Mouse (Mus musculus) forebrain, embryonic 13.5 days (tissue): ENCODE results near the gene Gfra4. TPM values are rescaled to one million over a fixed set of nuclear protein-coding genes. Genes with fewer than 3 reads are reported as not detected.
"Not testable (repeated sequence)": the region's sequence is repeated elsewhere in the genome, so short reads cannot be mapped to it uniquely, and the experiment has no call there.

Source experiments
- ATAC-seq: fragments of 200-750 bp; cut with Nextera tagmentation; 2 replicates; pipeline ENCODE4 v1.8.0; 2017
- H3K27ac ChIP-seq: fragments of 300-500 bp; sonication (generic); 2 replicates; pipeline ENCODE4 v1.5.1; 2015; ENCODE audit warnings: inconsistent platforms, mild to moderate bottlenecking, moderate library complexity
- H3K27me3 ChIP-seq: fragments of 300-500 bp; sonication (generic); 2 replicates; pipeline ENCODE4 v1.6.1; 2015; ENCODE audit warnings: mild to moderate bottlenecking, inconsistent platforms
- H3K36me3 ChIP-seq: fragments of 300-500 bp; sonication (generic); 2 replicates; pipeline ENCODE4 v1.6.1; 2015; ENCODE audit warnings: mild to moderate bottlenecking, inconsistent platforms; ENCODE audit not compliant: poor library complexity, severe bottlenecking
- H3K4me1 ChIP-seq: fragments of 300-500 bp; sonication (generic); 2 replicates; pipeline ENCODE4 v1.6.1; 2015; ENCODE audit warnings: inconsistent platforms
- H3K4me2 ChIP-seq: fragments of 300-500 bp; sonication (generic); 2 replicates; pipeline ENCODE4 v1.6.1; 2015; ENCODE audit warnings: inconsistent platforms, mild to moderate bottlenecking, moderate library complexity
- H3K4me3 ChIP-seq: fragments of 300-500 bp; sonication (generic); 2 replicates; pipeline ENCODE4 v1.5.1; 2015; ENCODE audit warnings: mild to moderate bottlenecking, inconsistent platforms
- H3K9ac ChIP-seq: fragments of 300-500 bp; sonication (generic); 2 replicates; pipeline ENCODE4 v1.6.1; 2015; ENCODE audit warnings: mild to moderate bottlenecking, inconsistent platforms
- H3K9me3 ChIP-seq: fragments of 300-500 bp; sonication (generic); replicated peaks from 2 replicates; pipeline ENCODE4 v1.6.1; 2016; ENCODE audit warnings: inconsistent platforms
- WGBS: fragments of 180-500 bp; shearing (Covaris S2); methylation state at CpG from one replicate; pipeline ENCODE4 v1.1.7; 2015; 5-methylcytosine and 5-hydroxymethylcytosine counted together
- polyA plus RNA-seq: library from polyadenylated mRNA; unstranded; fragments of >200 nt; fragmentation: Nextera tagmentation; extraction: Ambion mirVana; gene quantifications from 2 replicates; pipeline ENCODE4 v1.2.1, GENCODE M21; 2015

Gfra4 gene
- polyA plus RNA-seq, 1 experiment from 2014 or later: 10.8 TPM

GRCm38 (mm10) chr2:131044354-131044852, 1.5 kb upstream of the Gfra4 start:
- no peaks in the 10 kb centered on the region for H3K9me3 ChIP-seq
- no peak for ATAC-seq
- H3K4me1 ChIP-seq: peaks cover 18% of the 10 kb centered on the region
- peaks cover 38% of the 10 kb centered on the region for H3K27me3 ChIP-seq
- no peak overlapping the region for H3K4me3 ChIP-seq
- no peaks in the 10 kb centered on the region for H3K36me3 ChIP-seq
- no peak overlapping the region for H3K9ac ChIP-seq
- no peak overlapping the region; the same call in 1 of the 2 replicates for H3K4me2 ChIP-seq
- 15% methylated on average over 7 of the region's 7 CpGs for WGBS
- H3K27ac ChIP-seq: no peak overlapping the region

- peaks cover 18% of the 10 kb centered on the region for H3K4me1 ChIP-seq
- H3K27ac ChIP-seq: no peak overlapping the region; the same call in 1 of the 2 replicates
- H3K4me3 ChIP-seq: peak overlapping the region; percentile 55
- H3K9me3 ChIP-seq: no peaks in the 10 kb centered on the region
- H3K9ac ChIP-seq: peak overlapping the region; percentile 68
- peaks cover 44% of the 10 kb centered on the region for H3K27me3 ChIP-seq
- no peaks in the 10 kb centered on the region for H3K36me3 ChIP-seq
- peak; percentile 87 for ATAC-seq
- H3K4me2 ChIP-seq: peak overlapping the region; percentile 78
- 3% methylated on average over 106 of the region's 115 CpGs for WGBS
Observed at GRCm38 (mm10) chr2:131040854-131041825, 1.7 kb downstream of the Gfra4 start.

- H3K4me1 ChIP-seq: peaks cover 18% of the 10 kb centered on the region
- H3K9ac ChIP-seq: no peak overlapping the region
- H3K27me3 ChIP-seq: peaks cover 44% of the 10 kb centered on the region
- no peak overlapping the region for H3K4me2 ChIP-seq
- H3K4me3 ChIP-seq: no peak overlapping the region
- no peaks in the 10 kb centered on the region for H3K36me3 ChIP-seq
- 0 out of 2 replicates have a peak, but pooled peaks cover 2% of the 10 kb centered on the region for H3K9me3 ChIP-seq
- H3K27ac ChIP-seq: no peak overlapping the region
- 80% methylated on average over 5 of the region's 5 CpGs for WGBS
- ATAC-seq: no peak
Observed at GRCm38 (mm10) chr2:131038675-131039074, 4.2 kb downstream of the Gfra4 start.

- no peaks in the 10 kb centered on the region for H3K36me3 ChIP-seq
- no peak overlapping the region for H3K4me3 ChIP-seq
- peaks cover 7% of the 10 kb centered on the region; the same call in 1 of the 2 replicates for H3K9me3 ChIP-seq
- ATAC-seq: no peak
- H3K9ac ChIP-seq: no peak overlapping the region
- H3K4me1 ChIP-seq: peaks cover 18% of the 10 kb centered on the region
- H3K4me2 ChIP-seq: no peak overlapping the region
- H3K27me3 ChIP-seq: peaks cover 42% of the 10 kb centered on the region
- WGBS: 90% methylated on average over 6 of the region's 6 CpGs
- no peak overlapping the region for H3K27ac ChIP-seq
Observed at GRCm38 (mm10) chr2:131038197-131038596, 4.7 kb downstream of the Gfra4 start.

DNA sequence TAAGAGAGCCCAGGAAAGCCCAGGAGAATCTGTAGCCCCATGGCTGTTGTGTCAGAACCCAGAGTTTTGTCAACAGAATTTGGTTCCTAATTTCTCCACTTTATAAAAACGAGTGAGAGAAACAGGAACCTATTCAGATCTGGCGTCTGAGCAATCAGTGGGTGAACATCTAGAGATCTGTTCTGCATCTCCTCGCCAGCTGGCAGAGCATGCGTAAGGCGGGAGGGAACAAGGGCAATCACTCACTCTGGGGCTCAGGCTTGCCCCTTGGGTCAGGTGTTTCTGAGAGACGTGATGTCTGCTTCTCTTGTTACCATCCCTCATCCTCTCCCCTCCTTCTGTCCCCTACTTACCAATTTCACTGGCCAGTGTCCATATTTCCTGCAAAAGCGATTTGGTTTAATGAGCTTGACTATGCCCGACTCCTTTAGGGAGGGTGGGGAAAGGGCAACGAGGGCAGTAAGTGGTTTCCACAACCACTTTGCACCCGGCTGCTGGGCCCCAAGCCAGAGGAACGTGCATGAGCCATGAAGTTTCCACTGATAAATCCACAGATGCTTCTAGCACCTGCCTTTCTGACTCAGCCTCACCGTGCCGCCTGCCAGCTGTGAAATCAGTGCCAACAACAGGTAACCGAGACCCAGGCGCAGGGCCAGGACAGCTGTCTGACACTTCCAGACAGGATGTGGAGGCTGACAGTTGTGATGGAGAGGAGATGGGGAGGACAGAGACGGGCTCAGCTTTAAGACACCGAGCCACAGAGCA, 5.5 kb downstream of the Gfra4 start:
- WGBS: 63% methylated on average over 17 of the region's 17 CpGs
- ATAC-seq: no peak
- H3K4me2 ChIP-seq: no peak overlapping the region
- H3K4me1 ChIP-seq: peaks cover 18% of the 10 kb centered on the region
- H3K27ac ChIP-seq: no peak overlapping the region
- no peaks in the 10 kb centered on the region for H3K36me3 ChIP-seq
- H3K4me3 ChIP-seq: no peak overlapping the region
- H3K9ac ChIP-seq: no peak overlapping the region
- peaks cover 34% of the 10 kb centered on the region for H3K27me3 ChIP-seq
- H3K9me3 ChIP-seq: peaks cover 7% of the 10 kb centered on the region; the same call in 1 of the 2 replicates

GRCm38 (mm10) chr2:131036757-131037156, 6.1 kb downstream of the Gfra4 start:
- Histone ChIP-seq H3K36me3 (no peaks in the 10 kb centered on the region), H3K9me3 (peaks cover 7% of the 10 kb centered on the region; the same call in 1 of the 2 replicates), H3K27ac (no peak overlapping the region), H3K4me3 (no peak overlapping the region), H3K9ac (no peak overlapping the region), H3K4me1 (peaks cover 18% of the 10 kb centered on the region), H3K4me2 (no peak overlapping the region), H3K27me3 (peaks cover 28% of the 10 kb centered on the region)
- ATAC-seq: no peak

- H3K9ac ChIP-seq: no peak overlapping the region
- H3K27ac ChIP-seq: no peak overlapping the region
- WGBS: 89% methylated on average over 2 of the region's 2 CpGs
- H3K4me3 ChIP-seq: no peak overlapping the region
- H3K4me2 ChIP-seq: no peak overlapping the region
- no peak for ATAC-seq
- H3K36me3 ChIP-seq: no peaks in the 10 kb centered on the region
- H3K27me3 ChIP-seq: peaks cover 23% of the 10 kb centered on the region
- H3K9me3 ChIP-seq: peaks cover 7% of the 10 kb centered on the region; the same call in 1 of the 2 replicates
- peaks cover 15% of the 10 kb centered on the region for H3K4me1 ChIP-seq
Observed at GRCm38 (mm10) chr2:131036343-131036742, 6.5 kb downstream of the Gfra4 start.

GRCm38 (mm10) chr2:131031406-131031805, 11.5 kb downstream of the Gfra4 start:
- WGBS: 73% methylated on average over 1 of the region's 1 CpGs
- not testable (repeated sequence) for H3K4me2 ChIP-seq, ATAC-seq, H3K9ac ChIP-seq, H3K4me3 ChIP-seq, H3K4me1 ChIP-seq, H3K9me3 ChIP-seq, H3K27ac ChIP-seq, H3K27me3 ChIP-seq
- H3K36me3 ChIP-seq: peaks cover 16% of the 10 kb centered on the region

DNA sequence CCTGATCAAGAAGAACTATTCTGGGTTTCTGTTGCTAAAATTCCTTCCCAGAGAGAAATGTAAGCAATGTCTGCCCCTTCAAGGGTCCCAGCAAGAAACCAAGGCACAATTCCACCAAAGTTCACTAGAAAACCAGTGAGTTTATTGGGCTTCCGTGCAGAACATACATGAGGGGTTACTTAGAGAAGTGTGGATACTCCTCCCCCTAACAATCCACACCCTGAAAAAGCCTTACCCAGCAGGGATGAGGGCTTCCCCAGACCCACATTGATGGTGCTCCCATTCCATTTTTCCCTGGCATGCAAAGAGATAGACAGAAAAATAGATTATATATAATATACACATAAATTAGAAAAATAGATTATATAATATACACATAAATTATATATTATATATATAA, 11.9 kb downstream of the Gfra4 start:
- H3K36me3 ChIP-seq: peaks cover 20% of the 10 kb centered on the region
- no peaks in the 10 kb centered on the region for H3K4me1 ChIP-seq
- WGBS: 93% methylated on average over 1 of the region's 1 CpGs
- peaks cover 7% of the 10 kb centered on the region; the same call in 1 of the 2 replicates for H3K9me3 ChIP-seq
- ATAC-seq: no peak
- H3K27ac ChIP-seq: no peak overlapping the region
- H3K4me2 ChIP-seq: no peak overlapping the region
- H3K27me3 ChIP-seq: no peaks in the 10 kb centered on the region
- H3K9ac ChIP-seq: no peak overlapping the region
- H3K4me3 ChIP-seq: no peak overlapping the region

DNA sequence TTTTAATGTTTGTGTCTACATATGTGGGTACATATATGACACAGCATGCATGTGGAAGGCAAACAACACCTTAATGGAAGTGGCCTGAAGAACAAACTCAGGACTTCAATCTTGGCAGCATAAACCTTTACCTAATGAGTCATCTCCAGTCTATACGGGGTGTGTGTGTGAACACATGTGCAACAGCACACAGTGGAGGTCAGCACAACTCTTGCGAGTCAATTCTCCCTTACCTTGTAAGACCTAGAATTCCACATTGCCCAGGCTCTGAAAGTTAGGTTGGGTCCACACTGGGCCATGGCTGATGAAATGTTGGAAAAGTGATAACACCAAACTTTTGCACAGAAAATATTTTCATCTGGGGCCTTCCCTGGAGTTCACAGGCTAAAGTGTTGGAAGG, 12.3 kb downstream of the Gfra4 start:
- H3K27me3 ChIP-seq: no peaks in the 10 kb centered on the region
- no peaks in the 10 kb centered on the region for H3K4me1 ChIP-seq
- H3K4me2 ChIP-seq: no peak overlapping the region
- WGBS: 89% methylated on average over 2 of the region's 2 CpGs
- no peak overlapping the region for H3K9ac ChIP-seq
- peaks cover 7% of the 10 kb centered on the region; the same call in 1 of the 2 replicates for H3K9me3 ChIP-seq
- H3K27ac ChIP-seq: no peak overlapping the region
- ATAC-seq: no peak
- no peak overlapping the region for H3K4me3 ChIP-seq
- H3K36me3 ChIP-seq: peaks cover 24% of the 10 kb centered on the region

GRCm38 (mm10) chr2:131029065-131029935, 13.6 kb downstream of the Gfra4 start:
- WGBS: 80% methylated on average over 9 of the region's 9 CpGs
- Histone ChIP-seq H3K4me3 (no peak overlapping the region), H3K27ac (no peak overlapping the region), H3K4me1 (no peaks in the 10 kb centered on the region), H3K27me3 (no peaks in the 10 kb centered on the region), H3K36me3 (peaks cover 35% of the 10 kb centered on the region), H3K9ac (no peak overlapping the region), H3K4me2 (no peak overlapping the region), H3K9me3 (peaks cover 7% of the 10 kb centered on the region; the same call in 1 of the 2 replicates)
- ATAC-seq: no peak
